Mouse (Mus musculus) splenic B cell, adult 2 months (primary cell): ENCODE measurements around the gene Dynll2.

Source experiments
- DNase-seq: peaks from one replicate; pipeline ENCODE4 v3.0.0-alpha.2; 2011; ENCODE audit warnings: low read depth, low spot score
- H3K27me3 ChIP-seq: 2 replicates; pipeline ENCODE4 v1.6.1; 2012; ENCODE audit warnings: mild to moderate bottlenecking, low read length, moderate library complexity, mixed read lengths; ENCODE audit not compliant: control insufficient read depth, poor library complexity, insufficient read depth, severe bottlenecking
- H3K36me3 ChIP-seq: 2 replicates; pipeline ENCODE4 v1.6.1; 2012; ENCODE audit warnings: mild to moderate bottlenecking, low read length, moderate library complexity, mixed read lengths; ENCODE audit not compliant: control insufficient read depth, poor library complexity, insufficient read depth, severe bottlenecking

Gene Dynll2

GRCm38 (mm10) chr11:87973559-87974305, 13.6 kb downstream of the Dynll2 start:
- no peaks in the 10 kb centered on the region for H3K27me3 ChIP-seq
- peak; percentile 43 for DNase-seq
- H3K36me3 ChIP-seq = no peaks in the 10 kb centered on the region

- Histone ChIP-seq H3K36me3 (no peaks in the 10 kb centered on the region), H3K27me3 (no peaks in the 10 kb centered on the region)
- no peak for DNase-seq
Measured at GRCm38 (mm10) chr11:87972829-87973228, 14.5 kb downstream of the Dynll2 start.

- peak; percentile 64 for DNase-seq
- no peaks in the 10 kb centered on the region for H3K27me3 ChIP-seq
Measured at GRCm38 (mm10) chr11:87968356-87969122, 18.8 kb downstream of the Dynll2 start.

GRCm38 (mm10) chr11:87967692-87968289, 19.5 kb downstream of the Dynll2 start:
- no peaks in the 10 kb centered on the region for H3K36me3 ChIP-seq

More at GRCm38 (mm10) chr11:87968356-87969122, 18.8 kb downstream of the Dynll2 start:
- no peaks in the 10 kb centered on the region for H3K36me3 ChIP-seq

GRCm38 (mm10) chr11:87966214-87966613, 21.1 kb downstream of the Dynll2 start:
- H3K27me3 ChIP-seq = no peaks in the 10 kb centered on the region
- DNase-seq = peak; percentile 22
- H3K36me3 ChIP-seq = no peaks in the 10 kb centered on the region

More at GRCm38 (mm10) chr11:87967692-87968289, 19.5 kb downstream of the Dynll2 start:
- no peaks in the 10 kb centered on the region for H3K27me3 ChIP-seq
- DNase-seq = peak; percentile 95

- H3K27me3 ChIP-seq = no peaks in the 10 kb centered on the region
- DNase-seq = no peak
- H3K36me3 ChIP-seq = no peaks in the 10 kb centered on the region
Measured at GRCm38 (mm10) chr11:87965293-87965692, 22.0 kb downstream of the Dynll2 start.

- peak; percentile 39 for DNase-seq
- Histone ChIP-seq H3K27me3 (no peaks in the 10 kb centered on the region), H3K36me3 (no peaks in the 10 kb centered on the region)
Measured at GRCm38 (mm10) chr11:87957066-87957465, 30.3 kb downstream of the Dynll2 start.

- Histone ChIP-seq H3K36me3 (no peaks in the 10 kb centered on the region), H3K27me3 (no peaks in the 10 kb centered on the region)
- DNase-seq = peak; percentile 41
Measured at GRCm38 (mm10) chr11:87955144-87955543, 32.2 kb downstream of the Dynll2 start.

GRCm38 (mm10) chr11:87949990-87950389, 37.3 kb downstream of the Dynll2 start:
- Histone ChIP-seq H3K36me3 (no peaks in the 10 kb centered on the region), H3K27me3 (no peaks in the 10 kb centered on the region)
- DNase-seq = no peak

- no peaks in the 10 kb centered on the region for H3K36me3 ChIP-seq
- DNase-seq = no peak
- H3K27me3 ChIP-seq = no peaks in the 10 kb centered on the region
Measured at GRCm38 (mm10) chr11:87935467-87935866, 51.9 kb downstream of the Dynll2 start.

- H3K27me3 ChIP-seq = no peaks in the 10 kb centered on the region
- H3K36me3 ChIP-seq = no peaks in the 10 kb centered on the region
- no peak for DNase-seq
Measured at GRCm38 (mm10) chr11:87933731-87934130, 53.6 kb downstream of the Dynll2 start.

GRCm38 (mm10) chr11:87930348-87930747, 57.0 kb downstream of the Dynll2 start:
- no peak for DNase-seq
- no peaks in the 10 kb centered on the region for H3K36me3 ChIP-seq
- no peaks in the 10 kb centered on the region for H3K27me3 ChIP-seq
